Mouse (Mus musculus): ENCODE measurements around the gene Bfsp2. TPM values are rescaled to one million over a fixed set of nuclear protein-coding genes. Genes with fewer than 3 reads are reported as not detected.

The Bfsp2 gene
- polyA plus RNA-seq, 1 experiment: not detected

GRCm38 (mm10) chr9:103503586-103504298, 23.5 kb upstream of the Bfsp2 start:
- Histone ChIP-seq H3K4me3 (ENCODE audit: insufficient read depth, low read length) (no peak overlapping the region), H3K4me1 (ENCODE audit: control insufficient read depth, insufficient read depth, low read length) (no peaks in the 10 kb centered on the region), H3K27ac (ENCODE audit: insufficient read depth, low read depth, low read length) (no peak overlapping the region)
- TF ChIP-seq POLR2A (IDR thresholded peaks at IDR 0.05; ENCODE audit: borderline replicate concordance, low read depth, low read length): no peak
- TF ChIP-seq CTCF (IDR thresholded peaks at IDR 0.05; ENCODE audit: low read depth, low read length): no peak

DNA sequence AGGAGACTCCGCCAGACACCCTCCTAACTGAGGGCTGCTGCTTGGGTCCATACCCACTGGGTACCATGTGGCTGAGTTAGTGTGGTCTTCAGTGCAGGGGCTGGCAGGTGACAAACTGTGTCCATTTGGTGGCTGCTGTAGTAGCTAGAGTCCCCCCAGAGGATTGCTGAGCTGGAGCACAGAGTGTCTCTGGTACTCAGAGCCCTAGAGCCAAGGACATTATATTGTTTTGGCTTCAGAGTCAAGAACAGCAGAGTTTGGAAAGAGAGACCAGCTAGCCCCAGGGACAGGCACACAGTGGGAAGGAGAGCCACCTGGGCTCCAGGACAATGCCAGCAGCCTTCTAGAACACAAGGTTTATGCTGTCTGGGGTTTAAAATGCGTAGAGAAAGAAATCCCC, 22.4 kb upstream of the Bfsp2 start:
- Histone ChIP-seq H3K27ac (ENCODE audit: insufficient read depth, low read depth, low read length) (no peak overlapping the region), H3K4me1 (ENCODE audit: control insufficient read depth, insufficient read depth, low read length) (no peaks in the 10 kb centered on the region), H3K4me3 (ENCODE audit: insufficient read depth, low read length) (no peak overlapping the region)
- TF ChIP-seq POLR2A (IDR thresholded peaks at IDR 0.05; ENCODE audit: borderline replicate concordance, low read depth, low read length) (no peak), CTCF (IDR thresholded peaks at IDR 0.05; ENCODE audit: low read depth, low read length) (no peak)

- Histone ChIP-seq H3K27ac (ENCODE audit: insufficient read depth, low read depth, low read length) (no peak overlapping the region), H3K4me3 (ENCODE audit: insufficient read depth, low read length) (no peak overlapping the region), H3K4me1 (ENCODE audit: control insufficient read depth, insufficient read depth, low read length) (no peaks in the 10 kb centered on the region)
- TF ChIP-seq CTCF (IDR thresholded peaks at IDR 0.05; ENCODE audit: low read depth, low read length): no peak
- TF ChIP-seq POLR2A (IDR thresholded peaks at IDR 0.05; ENCODE audit: borderline replicate concordance, low read depth, low read length): no peak
Measured at GRCm38 (mm10) chr9:103501861-103502364, 21.7 kb upstream of the Bfsp2 start.

DNA sequence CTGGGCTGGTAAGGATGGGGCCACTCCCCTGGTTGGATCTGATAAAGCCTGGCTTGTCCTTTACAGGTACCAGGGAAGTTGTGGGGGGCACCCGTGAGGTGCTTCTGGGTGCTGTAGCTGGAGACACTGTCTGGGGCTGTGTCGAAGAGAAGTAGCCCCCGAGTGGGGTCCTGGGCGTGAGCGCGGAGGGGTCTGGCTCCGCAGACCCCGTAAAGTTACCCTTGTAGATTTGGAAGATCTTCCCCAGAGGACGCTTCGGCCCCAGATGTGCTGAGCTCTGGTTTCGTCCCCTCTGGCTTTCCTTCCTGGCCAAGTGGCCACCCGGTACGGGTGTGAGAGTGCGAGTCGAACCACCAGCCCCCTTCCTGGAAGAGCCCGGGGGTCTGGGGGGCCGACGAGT, 19.1 kb upstream of the Bfsp2 start:
- Histone ChIP-seq H3K4me3 (ENCODE audit: insufficient read depth, low read length) (no peak overlapping the region), H3K27ac (ENCODE audit: insufficient read depth, low read depth, low read length) (no peak overlapping the region), H3K4me1 (ENCODE audit: control insufficient read depth, insufficient read depth, low read length) (no peaks in the 10 kb centered on the region)
- TF ChIP-seq CTCF (IDR thresholded peaks at IDR 0.05; ENCODE audit: low read depth, low read length) (no peak), POLR2A (IDR thresholded peaks at IDR 0.05; ENCODE audit: borderline replicate concordance, low read depth, low read length) (no peak)

- TF ChIP-seq CTCF (IDR thresholded peaks at IDR 0.05; ENCODE audit: low read depth, low read length): no peak
- no peak for TF ChIP-seq POLR2A (IDR thresholded peaks at IDR 0.05; ENCODE audit: borderline replicate concordance, low read depth, low read length)
- no peak overlapping the region for H3K4me3 ChIP-seq (ENCODE audit: insufficient read depth, low read length)
- no peaks in the 10 kb centered on the region for H3K4me1 ChIP-seq (ENCODE audit: control insufficient read depth, insufficient read depth, low read length)
- H3K27ac ChIP-seq (ENCODE audit: insufficient read depth, low read depth, low read length): no peak overlapping the region
Measured at GRCm38 (mm10) chr9:103498699-103499098, 18.5 kb upstream of the Bfsp2 start.

DNA sequence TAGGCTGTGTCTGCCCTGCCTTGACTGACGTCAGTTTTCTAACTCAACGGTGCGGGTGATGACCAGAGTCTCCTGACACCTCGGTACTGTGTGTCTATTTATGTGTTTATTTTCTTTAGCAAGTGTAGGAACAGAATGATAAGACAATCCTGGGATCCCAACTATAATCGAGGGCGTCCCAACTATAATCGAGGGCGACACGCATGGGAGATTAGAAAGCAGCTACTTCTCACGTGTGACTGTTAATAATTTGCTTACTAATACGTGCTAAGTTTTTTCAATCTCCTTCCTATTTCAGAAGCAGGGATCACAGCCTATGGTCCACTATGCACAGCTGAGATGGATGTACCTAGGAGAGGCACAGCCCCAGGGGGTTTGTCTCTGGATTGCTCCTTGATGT, 15.2 kb upstream of the Bfsp2 start:
- H3K4me1 ChIP-seq (ENCODE audit: control insufficient read depth, insufficient read depth, low read length): no peaks in the 10 kb centered on the region
- no peak for TF ChIP-seq CTCF (IDR thresholded peaks at IDR 0.05; ENCODE audit: low read depth, low read length)
- no peak for TF ChIP-seq POLR2A (IDR thresholded peaks at IDR 0.05; ENCODE audit: borderline replicate concordance, low read depth, low read length)
- no peak overlapping the region for H3K4me3 ChIP-seq (ENCODE audit: insufficient read depth, low read length)
- no peak overlapping the region for H3K27ac ChIP-seq (ENCODE audit: insufficient read depth, low read depth, low read length)

DNA sequence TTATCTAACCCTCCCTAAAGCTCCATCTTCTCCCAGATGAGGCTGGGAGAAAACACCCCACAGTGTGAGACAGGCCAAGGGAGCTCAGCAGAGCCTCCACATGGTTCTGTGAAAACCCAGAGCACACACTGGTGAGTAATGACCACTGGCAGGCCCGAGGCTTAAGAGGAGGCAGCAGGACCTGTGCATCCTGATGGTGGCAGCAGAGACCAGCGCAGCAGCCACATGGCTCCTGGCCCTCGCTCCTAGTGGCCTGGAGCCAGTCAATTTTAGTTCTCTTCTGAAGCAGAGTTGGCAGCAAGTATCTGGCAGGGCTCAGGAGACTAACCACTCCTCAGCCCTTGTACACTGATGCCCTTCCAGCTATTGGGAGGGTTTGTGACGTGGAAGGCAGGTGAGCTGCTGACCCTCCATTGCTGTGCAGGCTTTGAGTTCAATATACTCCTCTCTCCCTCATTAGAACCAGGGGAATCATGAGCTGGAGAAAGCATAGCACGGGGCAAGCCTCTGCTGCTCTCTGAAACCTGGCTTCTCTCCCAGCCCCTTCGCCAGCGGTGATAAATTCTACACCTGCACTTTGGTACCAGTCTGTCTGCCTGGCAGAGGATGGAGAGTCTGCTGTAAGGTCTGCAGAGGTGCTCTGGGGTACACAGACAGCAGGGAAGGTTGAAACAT, 14.3 kb upstream of the Bfsp2 start:
- H3K4me1 ChIP-seq (ENCODE audit: control insufficient read depth, insufficient read depth, low read length): no peaks in the 10 kb centered on the region
- TF ChIP-seq POLR2A (IDR thresholded peaks at IDR 0.05; ENCODE audit: borderline replicate concordance, low read depth, low read length) (no peak), CTCF (IDR thresholded peaks at IDR 0.05; ENCODE audit: low read depth, low read length) (no peak)
- no peak overlapping the region for H3K27ac ChIP-seq (ENCODE audit: insufficient read depth, low read depth, low read length)
- H3K4me3 ChIP-seq (ENCODE audit: insufficient read depth, low read length): no peak overlapping the region

DNA sequence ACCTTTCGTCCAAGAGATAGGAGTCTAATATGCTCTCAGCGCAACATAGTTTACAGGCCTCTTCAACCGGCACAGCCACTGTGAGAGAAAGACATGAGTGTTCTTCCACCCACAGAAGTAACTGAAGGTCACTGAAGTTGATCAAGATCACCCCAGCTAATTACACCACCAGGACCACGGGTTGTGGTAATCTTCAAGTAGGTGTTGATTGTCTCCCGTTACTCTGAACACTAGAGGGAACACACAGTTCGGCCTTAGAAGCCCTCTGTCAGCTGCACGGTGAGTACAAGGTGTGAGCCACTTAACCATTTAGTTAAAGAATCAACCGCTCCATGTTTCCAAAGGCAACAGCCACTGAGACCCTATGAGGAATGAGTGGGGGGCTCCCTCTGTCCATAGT, 11.8 kb upstream of the Bfsp2 start:
- Histone ChIP-seq H3K4me3 (ENCODE audit: insufficient read depth, low read length) (no peak overlapping the region), H3K4me1 (ENCODE audit: control insufficient read depth, insufficient read depth, low read length) (no peaks in the 10 kb centered on the region), H3K27ac (ENCODE audit: insufficient read depth, low read depth, low read length) (no peak overlapping the region)
- TF ChIP-seq CTCF (IDR thresholded peaks at IDR 0.05; ENCODE audit: low read depth, low read length) (no peak), POLR2A (IDR thresholded peaks at IDR 0.05; ENCODE audit: borderline replicate concordance, low read depth, low read length) (no peak)

DNA sequence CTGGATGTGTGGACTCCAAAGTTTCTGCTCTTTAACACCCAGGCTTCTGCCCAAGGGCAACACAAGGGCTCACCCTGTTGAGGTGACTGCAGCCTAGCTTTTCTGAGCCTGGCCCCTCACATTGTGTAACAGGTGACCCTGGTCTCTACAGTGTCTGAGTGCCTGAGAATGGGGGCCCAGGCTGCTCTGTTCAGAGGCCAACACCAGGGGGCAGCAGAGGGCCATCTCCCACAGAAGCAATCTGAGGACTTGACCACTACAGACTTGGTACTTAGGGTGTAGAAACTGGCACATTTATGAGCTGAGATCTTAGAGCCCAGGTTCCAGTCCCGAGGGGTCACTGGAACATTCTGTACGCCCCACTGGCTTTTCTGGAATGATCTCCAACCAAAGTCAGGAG, 10.2 kb upstream of the Bfsp2 start:
- TF ChIP-seq CTCF (IDR thresholded peaks at IDR 0.05; ENCODE audit: low read depth, low read length): peak; percentile 82
- no peak for TF ChIP-seq POLR2A (IDR thresholded peaks at IDR 0.05; ENCODE audit: borderline replicate concordance, low read depth, low read length)
- no peak overlapping the region for H3K4me3 ChIP-seq (ENCODE audit: insufficient read depth, low read length)
- peaks cover 8% of the 10 kb centered on the region for H3K4me1 ChIP-seq (ENCODE audit: control insufficient read depth, insufficient read depth, low read length)
- H3K27ac ChIP-seq (ENCODE audit: insufficient read depth, low read depth, low read length): no peak overlapping the region

DNA sequence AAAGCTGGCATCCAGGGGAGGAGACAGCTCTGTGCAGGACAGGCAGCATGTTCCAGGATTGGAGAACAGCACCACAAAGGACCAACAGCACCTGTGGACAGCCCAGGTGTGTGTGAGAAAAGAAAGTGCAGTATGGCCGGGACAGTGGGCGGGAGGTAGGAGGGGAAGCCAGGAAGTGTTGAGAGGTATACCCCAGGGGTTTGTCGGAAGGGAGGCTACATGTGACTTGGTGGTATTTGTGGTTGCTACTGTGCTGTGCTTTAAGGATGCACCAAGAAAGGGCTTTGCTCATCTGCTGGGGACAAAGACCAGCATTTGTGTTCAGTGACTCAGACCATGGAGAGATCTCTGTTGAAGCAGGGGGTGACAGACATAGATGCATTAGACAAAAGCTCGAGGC, 9.7 kb upstream of the Bfsp2 start:
- H3K27ac ChIP-seq (ENCODE audit: insufficient read depth, low read depth, low read length): no peak overlapping the region
- no peak for TF ChIP-seq POLR2A (IDR thresholded peaks at IDR 0.05; ENCODE audit: borderline replicate concordance, low read depth, low read length)
- no peak for TF ChIP-seq CTCF (IDR thresholded peaks at IDR 0.05; ENCODE audit: low read depth, low read length)
- peaks cover 12% of the 10 kb centered on the region for H3K4me1 ChIP-seq (ENCODE audit: control insufficient read depth, insufficient read depth, low read length)
- H3K4me3 ChIP-seq (ENCODE audit: insufficient read depth, low read length): no peak overlapping the region

Measured in bone marrow macrophage, adult 2 months (primary cell).